Mouse (Mus musculus): ENCODE data around the gene Upf2.
A peak's percentile ranks its signal among the peaks of the same experiment; 100 is the strongest.
"Not testable (repeated sequence)": the region's sequence is repeated elsewhere in the genome, so short reads cannot be mapped to it uniquely, and the experiment has no call there.

The Upf2 gene

DNA sequence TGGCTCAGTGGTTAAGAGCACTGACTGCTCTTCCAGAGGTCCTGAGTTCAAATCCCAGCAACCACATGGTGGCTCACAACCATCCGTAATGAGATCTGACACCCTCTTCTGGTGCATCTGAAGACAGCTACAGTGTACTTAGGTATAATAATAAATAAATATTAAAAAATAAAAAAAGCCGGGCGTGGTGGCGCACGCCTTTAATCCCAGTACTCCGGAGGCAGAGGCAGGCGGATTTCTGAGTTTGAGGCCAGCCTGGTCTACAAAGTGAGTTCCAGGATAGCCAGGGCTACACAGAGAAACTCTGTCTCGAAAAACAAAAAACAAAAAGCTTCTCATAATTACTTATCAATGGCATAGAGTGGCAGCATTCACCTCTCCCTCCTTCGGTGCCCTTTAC, 1.4 kb upstream of the Upf2 start:
- not testable (repeated sequence) for DNase-seq (ENCODE audit: low read depth, low spot score)

DNA sequence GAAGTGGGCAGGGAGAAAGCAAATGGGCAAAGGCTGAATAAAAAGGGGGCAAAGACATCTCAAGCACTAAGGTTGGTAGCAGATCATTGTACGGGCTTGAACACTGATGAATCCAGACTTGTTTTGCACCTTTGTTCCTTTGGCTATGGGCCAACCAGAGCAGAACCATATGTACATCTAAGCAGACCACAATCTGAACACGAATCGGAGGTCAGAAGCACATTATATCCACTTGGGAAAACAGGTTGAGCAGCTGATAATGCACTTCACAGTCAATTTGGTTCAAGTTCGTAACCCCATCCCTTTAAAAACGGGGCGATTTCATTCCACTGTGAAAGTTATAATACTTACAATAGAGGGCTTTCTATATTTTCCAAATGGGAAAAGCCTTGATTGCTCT, 964 bp upstream of the Upf2 start:
- peak; percentile 27 for DNase-seq (ENCODE audit: low read depth, low spot score)

- DNase-seq (ENCODE audit: low read depth, low spot score): peak; percentile 29
Observed at GRCm38 (mm10) chr2:5951621-5952211, 447 bp downstream of the Upf2 start.

DNA sequence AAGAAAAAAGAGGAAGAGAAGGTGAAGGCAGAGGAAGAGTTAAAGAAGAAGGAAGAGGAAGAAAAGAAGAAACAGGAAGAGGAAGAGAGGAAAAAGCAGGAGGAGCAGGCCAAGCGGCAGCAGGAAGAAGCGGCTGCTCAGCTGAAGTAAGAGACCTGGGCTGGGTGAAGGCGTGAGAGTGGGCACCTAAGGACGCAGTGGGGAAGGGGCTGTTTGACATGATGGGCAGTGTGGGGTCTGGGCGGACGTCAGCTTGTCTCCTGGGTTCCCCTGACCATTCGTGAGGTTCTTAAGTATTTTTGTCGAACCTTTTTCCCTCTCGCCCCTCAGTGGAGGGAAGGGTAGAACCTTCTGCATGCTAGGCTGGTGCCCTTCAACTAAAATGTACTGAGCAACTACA, 6.4 kb downstream of the Upf2 start:
- no peak for DNase-seq (ENCODE audit: low read depth, low spot score)

- no peak for DNase-seq (ENCODE audit: low read depth, low spot score)
Observed at GRCm38 (mm10) chr2:5962265-5962664, 11.0 kb downstream of the Upf2 start.

DNA sequence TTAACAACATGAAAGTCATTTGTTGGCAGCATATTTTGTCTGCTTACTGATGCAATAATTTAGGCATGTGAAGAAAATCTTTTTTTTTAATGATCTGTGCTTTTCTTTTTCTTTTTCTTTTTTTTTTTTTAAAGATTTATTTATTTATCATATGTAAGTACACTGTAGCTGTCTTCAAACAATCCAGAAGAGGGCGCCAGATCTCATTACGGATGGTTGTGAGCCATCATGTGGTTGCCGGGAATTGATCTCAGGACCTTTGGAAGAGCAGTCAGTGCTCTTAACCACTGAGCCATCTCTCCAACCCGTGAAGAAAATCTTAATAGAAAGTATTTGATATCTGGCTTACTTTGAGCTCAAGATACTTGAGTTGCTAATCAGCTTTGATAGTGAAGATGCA, 12.5 kb downstream of the Upf2 start:
- not testable (repeated sequence) for DNase-seq (ENCODE audit: low read depth, low spot score)

- no peak for DNase-seq (ENCODE audit: low read depth, low spot score)
Observed at GRCm38 (mm10) chr2:5965972-5966371, 14.7 kb downstream of the Upf2 start.

DNA sequence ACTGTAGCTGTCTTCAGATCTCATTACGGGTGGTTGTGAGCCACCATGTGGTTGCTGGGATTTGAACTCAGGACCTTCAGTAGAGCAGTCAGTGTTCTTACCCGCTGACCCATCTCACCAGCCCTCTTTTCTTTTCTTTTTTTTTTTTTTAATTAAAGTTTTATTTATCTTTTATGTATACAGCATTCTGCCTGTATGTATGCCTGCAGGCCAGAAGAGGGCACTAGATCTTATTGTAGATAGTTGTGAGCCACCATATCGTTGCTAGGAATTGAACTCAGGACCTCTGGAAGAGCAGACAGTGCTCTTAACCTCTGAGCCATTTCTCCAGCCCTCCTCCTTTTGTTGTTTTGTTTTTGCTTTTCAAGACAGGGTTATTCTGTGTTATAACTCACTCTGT, 19.4 kb downstream of the Upf2 start:
- DNase-seq (ENCODE audit: low read depth, low spot score): not testable (repeated sequence)

DNA sequence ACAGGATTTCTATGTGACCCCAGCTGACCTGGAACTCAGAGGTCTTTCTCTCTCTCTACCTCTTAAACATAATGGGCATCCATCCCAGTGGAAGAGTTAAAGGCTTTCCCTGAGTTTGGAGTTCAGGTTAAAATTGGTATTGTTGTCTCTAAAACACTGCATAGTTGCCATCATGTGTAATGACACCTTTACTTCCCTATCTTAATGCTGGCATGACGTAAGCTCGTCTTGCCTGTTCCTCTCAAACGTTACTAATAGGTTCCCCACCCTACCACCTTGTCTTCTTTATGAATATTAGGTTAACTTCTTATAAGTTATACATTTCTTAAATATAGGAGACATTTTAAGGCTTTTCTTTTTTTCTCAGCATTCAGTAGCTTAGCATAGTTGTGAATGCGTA, 26.3 kb downstream of the Upf2 start:
- DNase-seq (ENCODE audit: low read depth, low spot score): no peak

- DNase-seq (ENCODE audit: low read depth, low spot score): peak; percentile 16
Observed at GRCm38 (mm10) chr2:5995538-5995937, 44.3 kb downstream of the Upf2 start.

GRCm38 (mm10) chr2:6003949-6004348, 52.7 kb downstream of the Upf2 start:
- DNase-seq (ENCODE audit: low read depth, low spot score): no peak

- DNase-seq (ENCODE audit: low read depth, low spot score): no peak
Observed at GRCm38 (mm10) chr2:6014532-6014931, 63.3 kb downstream of the Upf2 start.

DNA sequence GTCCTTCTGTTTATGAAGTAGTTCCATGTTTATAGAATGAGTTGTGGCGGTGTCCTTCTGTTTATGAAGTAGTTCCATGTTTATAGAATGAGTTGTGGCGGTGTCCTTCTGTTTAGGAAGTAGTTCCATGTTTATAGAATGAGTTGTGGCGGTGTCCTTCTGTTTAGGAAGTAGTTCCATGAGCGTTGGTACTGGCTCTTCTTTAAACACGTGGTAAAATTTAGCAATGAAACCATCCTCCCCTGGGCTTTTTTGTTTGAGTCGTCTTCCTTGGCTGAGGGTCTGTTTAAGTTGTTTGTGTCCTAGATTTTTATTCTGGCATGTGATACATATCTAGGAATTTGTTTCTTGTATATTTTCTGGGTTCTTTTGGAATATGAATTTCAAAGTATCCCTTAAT, 63.9 kb downstream of the Upf2 start:
- DNase-seq (ENCODE audit: low read depth, low spot score): not testable (repeated sequence)

DNA sequence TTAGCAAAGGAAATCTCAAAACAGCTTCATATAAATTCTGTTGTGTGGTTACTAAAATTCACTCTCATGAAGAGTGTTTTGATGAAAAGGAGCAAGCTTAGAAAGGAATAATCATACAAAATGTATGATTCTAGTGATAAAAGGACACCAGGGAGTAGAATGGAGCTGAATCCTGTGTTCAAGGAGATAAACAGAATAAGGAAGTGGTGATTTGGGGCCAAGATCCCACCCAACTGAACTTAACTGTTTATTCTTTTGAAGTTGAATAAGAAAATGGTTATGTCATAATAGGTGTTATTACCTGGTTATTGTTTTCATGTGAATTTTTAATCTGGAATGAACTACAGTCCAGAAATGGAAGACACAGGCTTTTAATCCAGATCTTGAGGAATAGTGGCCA, 69.3 kb downstream of the Upf2 start:
- DNase-seq (ENCODE audit: low read depth, low spot score): no peak

GRCm38 (mm10) chr2:6042644-6043043, 91.4 kb downstream of the Upf2 start:
- no peak for DNase-seq (ENCODE audit: low read depth, low spot score)

DNA sequence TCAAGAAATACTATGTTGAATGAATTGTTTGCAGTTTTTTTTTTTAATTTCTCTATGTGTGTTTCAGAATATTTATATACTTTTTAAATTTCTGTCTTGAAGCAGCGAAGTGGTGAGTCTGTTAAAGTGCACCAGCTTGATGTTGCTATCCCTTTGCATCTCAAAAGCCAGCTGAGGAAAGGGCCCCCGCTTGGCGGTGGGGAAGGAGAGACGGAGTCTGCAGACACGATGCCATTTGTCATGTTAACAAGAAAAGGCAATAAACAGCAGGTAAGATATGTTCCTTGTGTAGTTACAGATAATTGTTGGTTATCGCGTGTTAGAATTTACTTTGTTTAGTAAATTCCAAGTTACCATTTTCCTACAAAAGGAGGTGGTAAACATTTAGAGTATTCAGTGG, 95.5 kb downstream of the Upf2 start:
- no peak for DNase-seq (ENCODE audit: low read depth, low spot score)

DNA sequence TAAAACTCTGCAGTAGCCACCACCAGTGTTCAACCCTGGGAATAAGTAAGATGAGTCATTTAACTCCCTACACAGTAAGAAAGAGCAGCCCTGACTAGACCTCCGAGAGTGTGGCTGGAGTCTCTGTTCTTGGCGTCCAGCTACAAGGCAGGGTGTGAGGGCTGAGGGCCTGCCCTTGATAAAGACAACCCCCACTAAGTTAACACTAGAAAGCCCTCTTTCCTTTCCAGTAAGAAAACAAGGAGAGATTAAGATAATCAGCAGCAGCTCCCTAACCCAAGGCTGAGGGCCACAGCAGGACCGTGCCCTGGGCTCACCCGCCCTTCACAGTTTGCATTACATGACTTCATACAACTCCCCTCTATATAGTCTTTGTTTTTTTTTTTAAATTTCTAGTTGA, 97.3 kb downstream of the Upf2 start:
- DNase-seq (ENCODE audit: low read depth, low spot score): no peak

DNA sequence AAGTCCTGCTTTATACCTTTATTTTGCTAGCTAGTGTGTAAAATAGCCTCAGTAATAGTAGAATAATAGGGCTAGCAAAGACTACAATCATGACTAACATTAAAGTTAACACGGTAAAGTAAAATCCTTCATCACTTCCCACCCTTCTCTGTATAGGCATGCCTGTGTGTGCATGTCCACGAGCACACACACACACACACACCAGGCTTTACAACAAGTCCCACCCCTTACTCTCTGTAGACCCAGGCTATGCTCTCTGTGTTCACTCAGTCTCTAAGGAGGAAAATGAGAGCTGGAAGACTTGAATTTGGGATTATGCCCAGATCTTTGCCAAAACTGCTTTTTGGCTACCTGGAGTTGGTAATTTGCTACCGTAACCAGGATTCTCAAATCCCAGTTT, 97.7 kb downstream of the Upf2 start:
- no peak for DNase-seq (ENCODE audit: low read depth, low spot score)

- no peak for DNase-seq (ENCODE audit: low read depth, low spot score)
Observed at GRCm38 (mm10) chr2:6055466-6055865, 104.2 kb downstream of the Upf2 start.

GRCm38 (mm10) chr2:6056518-6056917, 105.2 kb downstream of the Upf2 start:
- DNase-seq (ENCODE audit: low read depth, low spot score): no peak

- no peak for DNase-seq (ENCODE audit: low read depth, low spot score)
Observed at GRCm38 (mm10) chr2:6059291-6059690, 108.0 kb downstream of the Upf2 start.

GRCm38 (mm10) chr2:6060071-6060804, 109.0 kb downstream of the Upf2 start:
- DNase-seq (ENCODE audit: low read depth, low spot score): no peak

DNA sequence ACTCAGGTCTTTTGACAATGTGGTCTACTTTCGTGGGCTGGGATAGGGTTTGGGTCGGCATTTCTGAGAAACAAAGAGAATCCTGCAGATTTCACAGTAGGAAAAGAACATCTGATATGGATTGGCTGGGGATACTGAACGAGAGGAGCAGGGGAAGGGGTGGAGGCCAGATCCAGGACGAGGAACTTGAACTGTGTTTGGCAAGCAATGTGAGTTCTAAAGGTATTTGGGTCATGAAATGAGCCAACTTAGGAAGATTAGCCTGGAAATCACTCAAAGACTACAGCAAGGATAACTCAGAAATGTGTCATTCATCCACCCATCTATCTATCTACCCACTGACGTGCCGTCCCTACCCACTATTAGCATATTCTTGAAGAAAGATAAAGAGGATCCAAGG, 116.1 kb downstream of the Upf2 start:
- no peak for DNase-seq (ENCODE audit: low read depth, low spot score)

- DNase-seq (ENCODE audit: low read depth, low spot score): no peak
Observed at GRCm38 (mm10) chr2:6070925-6071324, 119.7 kb downstream of the Upf2 start.

Data from c-Kit-negative CD71-positive TER-119-positive erythroid progenitor cells, embryonic 14.5 days (primary cell).